Mouse (Mus musculus) brain, embryonic 14.5 days (tissue): ENCODE data around the gene Kcnj6. TPM values are rescaled to one million over a fixed set of nuclear protein-coding genes. Genes with fewer than 3 reads are reported as not detected.
A peak's percentile ranks its signal among the peaks of the same experiment; 100 is the strongest.

Experiments
- DNase-seq: peaks from one replicate; pipeline ENCODE4 v3.0.0-alpha.2; 2011; ENCODE audit warnings: low read depth
- CTCF ChIP-seq: fragments of 200-500 bp; IDR thresholded peaks from 2 replicates; pipeline ENCODE4 v1.5.1; 2012; ENCODE audit warnings: inconsistent platforms, mild to moderate bottlenecking, moderate library complexity, borderline replicate concordance; ENCODE audit not compliant: insufficient read depth, insufficient read length; ENCODE audit errors: extremely low read depth
- POLR2A ChIP-seq: fragments of 200-500 bp; IDR thresholded peaks from 2 replicates; pipeline ENCODE4 v1.6.1; 2012; ENCODE audit warnings: mild to moderate bottlenecking, inconsistent platforms, borderline replicate concordance; ENCODE audit not compliant: poor library complexity, insufficient read depth, insufficient read length, severe bottlenecking; ENCODE audit errors: extremely low read depth
- polyA plus RNA-seq: library from polyadenylated mRNA; depleted of rRNA; stranded (reverse); fragments of >200 nt; gene quantifications from 2 replicates; pipeline ENCODE4 v1.2.3, GENCODE M21; 2012

Gene Kcnj6
- polyA plus RNA-seq, 1 experiment = 4.0 TPM

DNA sequence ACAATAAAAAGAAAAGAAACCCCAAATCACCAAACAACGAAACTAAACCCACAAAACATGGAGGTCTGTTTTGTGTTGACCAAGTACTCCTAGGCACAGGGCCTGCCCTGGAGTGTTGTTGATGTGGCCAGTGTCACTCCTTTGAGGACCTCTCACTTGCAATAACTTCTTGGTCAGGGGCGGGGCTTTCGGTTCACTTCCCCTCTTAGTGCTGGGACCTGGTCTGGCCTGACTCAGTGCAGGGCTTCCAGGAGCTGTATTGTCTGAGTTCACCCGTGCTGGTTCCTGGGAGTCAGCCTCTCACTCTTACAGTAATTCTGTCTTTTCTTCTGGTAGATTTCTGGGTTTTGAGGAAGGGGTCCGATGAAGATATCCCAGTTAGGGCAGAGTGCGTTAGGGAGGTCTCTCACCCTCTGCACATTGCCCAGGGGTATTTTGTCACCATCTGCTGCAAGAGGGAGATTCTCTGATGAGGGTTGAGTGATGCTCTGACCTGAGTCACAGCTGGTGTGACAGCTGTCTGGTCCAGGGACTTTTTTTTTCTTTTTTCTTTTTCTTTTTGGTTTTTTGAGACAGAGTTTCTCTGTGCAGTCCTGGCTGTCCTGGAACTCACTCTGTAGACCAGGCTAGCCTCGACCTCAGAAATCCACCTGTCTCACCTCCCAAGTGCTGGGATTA, 276.9 kb downstream of the Kcnj6 start:
- no peak for DNase-seq
- TF ChIP-seq POLR2A (no peak), CTCF (no peak)

DNA sequence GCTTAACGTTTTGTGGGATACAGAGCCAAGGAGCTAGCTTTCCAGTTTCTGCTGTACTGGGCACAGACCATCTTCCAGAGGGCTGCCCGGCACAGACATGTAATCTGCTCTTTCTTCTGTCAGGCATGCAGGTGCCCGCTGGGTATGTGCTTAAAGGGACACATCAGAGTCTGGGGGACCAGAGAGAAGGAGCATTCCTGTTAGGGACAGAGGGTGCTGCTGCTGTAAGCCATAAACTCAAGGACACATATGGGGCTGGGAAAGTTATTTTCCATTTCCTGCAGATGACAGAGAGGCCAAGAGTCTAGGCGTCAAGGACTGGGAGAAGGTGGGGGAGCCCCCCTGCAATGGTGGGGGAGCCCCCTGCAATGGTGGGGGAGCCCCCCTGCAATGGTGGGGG, 278.0 kb downstream of the Kcnj6 start:
- no peak for TF ChIP-seq CTCF
- no peak for TF ChIP-seq POLR2A
- no peak for DNase-seq

- peak; percentile 49 for DNase-seq
Observed at GRCm38 (mm10) chr16:94718919-94719318, 278.6 kb downstream of the Kcnj6 start.

DNA sequence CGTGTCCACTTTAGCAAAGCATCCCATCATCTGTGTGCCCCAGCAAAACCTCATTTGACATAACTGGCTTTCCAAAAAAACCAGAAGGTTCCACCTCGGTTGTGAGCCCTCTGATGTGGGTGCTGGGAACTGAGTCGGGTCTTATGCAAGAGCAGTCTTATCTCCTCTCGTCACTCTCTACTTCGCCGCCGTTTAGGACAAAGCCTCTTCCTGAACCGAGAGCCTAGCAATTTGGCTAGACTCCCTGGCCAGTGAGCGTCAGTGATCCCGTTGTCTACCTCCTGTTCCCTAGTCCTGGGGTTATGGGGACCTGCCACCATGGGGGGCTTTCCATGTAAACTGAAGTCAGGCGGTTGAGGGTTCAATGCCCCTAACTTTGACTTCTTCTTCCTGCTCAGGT, 280.4 kb downstream of the Kcnj6 start:
- TF ChIP-seq CTCF = no peak
- no peak for TF ChIP-seq POLR2A
- DNase-seq = no peak

More at GRCm38 (mm10) chr16:94718919-94719318, 278.6 kb downstream of the Kcnj6 start:
- no peak for TF ChIP-seq CTCF
- no peak for TF ChIP-seq POLR2A

DNA sequence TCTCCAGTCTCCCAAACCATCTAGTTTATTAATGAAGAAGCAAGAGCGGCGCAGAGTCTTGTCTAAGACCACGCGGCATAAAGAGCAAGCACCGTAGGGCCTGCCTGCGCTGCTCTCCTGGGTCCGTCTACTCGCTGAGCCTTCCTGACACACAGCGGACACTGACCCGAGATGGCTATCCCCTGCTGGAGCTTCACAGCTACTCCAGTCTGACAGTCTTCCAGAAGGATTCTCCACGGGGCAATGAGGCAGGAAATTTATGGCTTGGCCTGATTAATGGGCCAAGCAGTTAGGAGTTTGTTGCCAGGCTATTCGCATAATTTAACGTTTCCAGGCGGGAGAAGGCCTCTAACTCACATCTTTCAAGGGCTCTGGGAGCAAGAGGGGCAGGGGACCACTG, 283.0 kb downstream of the Kcnj6 start:
- no peak for TF ChIP-seq CTCF
- no peak for TF ChIP-seq POLR2A
- DNase-seq = no peak

GRCm38 (mm10) chr16:94713480-94714094, 283.9 kb downstream of the Kcnj6 start:
- peak; percentile 88 for DNase-seq
- TF ChIP-seq POLR2A (no peak), CTCF (peak; percentile 95)

- DNase-seq = no peak
- TF ChIP-seq CTCF = no peak
- no peak for TF ChIP-seq POLR2A
Observed at GRCm38 (mm10) chr16:94701971-94702370, 295.5 kb downstream of the Kcnj6 start.

GRCm38 (mm10) chr16:94701141-94701540, 296.4 kb downstream of the Kcnj6 start:
- TF ChIP-seq CTCF = no peak
- TF ChIP-seq POLR2A = no peak
- DNase-seq = no peak
